Mouse (Mus musculus) macrophage (primary cell): ENCODE results near the gene Daam1. TPM values are rescaled to one million over a fixed set of nuclear protein-coding genes. Genes with fewer than 3 reads are reported as not detected.

Source experiments
- H3K27ac ChIP-seq: fragments of 350-480 bp; formaldehyde crosslinking; 2 replicates; pipeline ENCODE4 v1.9.0; 2021
- H3K36me3 ChIP-seq: fragments of 350-480 bp; formaldehyde crosslinking; 2 replicates; pipeline ENCODE4 v1.9.0; 2021; ENCODE audit errors: inconsistent target
- H3K4me3 ChIP-seq: fragments of 350-480 bp; formaldehyde crosslinking; 2 replicates; pipeline ENCODE4 v1.9.0; 2021; ENCODE audit errors: inconsistent target
- H3K79me2 ChIP-seq: fragments of 350-480 bp; formaldehyde crosslinking; 2 replicates; pipeline ENCODE4 v1.9.0; 2021; ENCODE audit errors: inconsistent target
- WGBS: methylation state at CpG from one replicate; pipeline ENCODE4 v1.1.7; 2026; ENCODE audit warnings: inconsistent platforms; ENCODE audit not compliant: missing documents; 5-methylcytosine and 5-hydroxymethylcytosine counted together
- polyA plus RNA-seq: library from polyadenylated mRNA; stranded (reverse); fragments of 250-400 nt; gene quantifications from 3 replicates; pipeline ENCODE4 v1.2.4, GENCODE M21; 2018; ENCODE audit warnings: inconsistent platforms

Gene Daam1
- polyA plus RNA-seq, 1 experiment from 2014 or later = 9.8 TPM

- H3K27ac ChIP-seq = no peak overlapping the region
- no peaks in the 10 kb centered on the region for H3K79me2 ChIP-seq
- H3K36me3 ChIP-seq = no peaks in the 10 kb centered on the region
- H3K4me3 ChIP-seq = no peak overlapping the region
- WGBS = 82% methylated on average over 6 of the region's 6 CpGs
Observed at GRCm38 (mm10) chr12:71928092-71928491, 97.2 kb downstream of the Daam1 start.

GRCm38 (mm10) chr12:71929876-71930275 is 99.0 kb downstream of the Daam1 start:
- no peaks in the 10 kb centered on the region for H3K36me3 ChIP-seq
- H3K79me2 ChIP-seq = no peaks in the 10 kb centered on the region
- H3K27ac ChIP-seq = no peak overlapping the region
- WGBS = 89% methylated on average over 2 of the region's 2 CpGs
- no peak overlapping the region for H3K4me3 ChIP-seq

GRCm38 (mm10) chr12:71932433-71933386 is 101.8 kb downstream of the Daam1 start:
- Histone ChIP-seq H3K4me3 (no peak overlapping the region), H3K79me2 (no peaks in the 10 kb centered on the region), H3K36me3 (no peaks in the 10 kb centered on the region), H3K27ac (no peak overlapping the region)
- 43% methylated on average over 9 of the region's 9 CpGs for WGBS

- WGBS = 95% methylated on average over 6 of the region's 6 CpGs
- no peak overlapping the region for H3K27ac ChIP-seq
Observed at GRCm38 (mm10) chr12:71933989-71934645, 103.2 kb downstream of the Daam1 start.

GRCm38 (mm10) chr12:71936636-71937035 is 105.8 kb downstream of the Daam1 start:
- Histone ChIP-seq H3K79me2 (no peaks in the 10 kb centered on the region), H3K4me3 (no peak overlapping the region), H3K27ac (no peak overlapping the region), H3K36me3 (no peaks in the 10 kb centered on the region)
- 13% methylated on average over 1 of the region's 1 CpGs for WGBS

More at GRCm38 (mm10) chr12:71933989-71934645, 103.2 kb downstream of the Daam1 start:
- Histone ChIP-seq H3K36me3 (no peaks in the 10 kb centered on the region), H3K79me2 (no peaks in the 10 kb centered on the region), H3K4me3 (no peak overlapping the region)

- WGBS = 98% methylated on average over 5 of the region's 5 CpGs
- H3K4me3 ChIP-seq = no peak overlapping the region
Observed at GRCm38 (mm10) chr12:71938513-71938912, 107.6 kb downstream of the Daam1 start.

GRCm38 (mm10) chr12:71941290-71941689 is 110.4 kb downstream of the Daam1 start:
- Histone ChIP-seq H3K4me3 (no peak overlapping the region), H3K36me3 (peaks cover 10% of the 10 kb centered on the region; the same call in 1 of the 2 replicates), H3K27ac (no peak overlapping the region), H3K79me2 (no peaks in the 10 kb centered on the region)
- 91% methylated on average over 4 of the region's 5 CpGs for WGBS

More at GRCm38 (mm10) chr12:71938513-71938912, 107.6 kb downstream of the Daam1 start:
- no peak overlapping the region for H3K27ac ChIP-seq
- no peaks in the 10 kb centered on the region for H3K36me3 ChIP-seq
- H3K79me2 ChIP-seq = no peaks in the 10 kb centered on the region

- WGBS = 94% methylated on average over 9 of the region's 9 CpGs
- Histone ChIP-seq H3K4me3 (no peak overlapping the region), H3K36me3 (peaks cover 24% of the 10 kb centered on the region; the same call in 1 of the 2 replicates), H3K27ac (no peak overlapping the region), H3K79me2 (no peaks in the 10 kb centered on the region)
Observed at GRCm38 (mm10) chr12:71943112-71943511, 112.2 kb downstream of the Daam1 start.

GRCm38 (mm10) chr12:71943646-71944045 is 112.8 kb downstream of the Daam1 start:
- H3K79me2 ChIP-seq = no peaks in the 10 kb centered on the region
- no peak overlapping the region for H3K27ac ChIP-seq
- peaks cover 24% of the 10 kb centered on the region; the same call in 1 of the 2 replicates for H3K36me3 ChIP-seq
- H3K4me3 ChIP-seq = no peak overlapping the region
- 46% methylated on average over 4 of the region's 4 CpGs for WGBS

GRCm38 (mm10) chr12:71945844-71946243 is 115.0 kb downstream of the Daam1 start:
- Histone ChIP-seq H3K27ac (no peak overlapping the region), H3K36me3 (peaks cover 25% of the 10 kb centered on the region; the same call in 1 of the 2 replicates), H3K79me2 (no peaks in the 10 kb centered on the region), H3K4me3 (no peak overlapping the region)
- 83% methylated on average over 7 of the region's 7 CpGs for WGBS

- Histone ChIP-seq H3K79me2 (no peaks in the 10 kb centered on the region), H3K27ac (no peak overlapping the region), H3K36me3 (peaks cover 31% of the 10 kb centered on the region; the same call in 1 of the 2 replicates), H3K4me3 (no peak overlapping the region)
- WGBS = 87% methylated on average over 8 of the region's 8 CpGs
Observed at GRCm38 (mm10) chr12:71946448-71946847, 115.6 kb downstream of the Daam1 start.

- H3K36me3 ChIP-seq = peaks cover 42% of the 10 kb centered on the region; the same call in 1 of the 2 replicates
Observed at GRCm38 (mm10) chr12:71948972-71949371, 118.1 kb downstream of the Daam1 start.

GRCm38 (mm10) chr12:71949606-71950005 is 118.7 kb downstream of the Daam1 start:
- H3K27ac ChIP-seq = no peak overlapping the region
- H3K36me3 ChIP-seq = peaks cover 37% of the 10 kb centered on the region; the same call in 1 of the 2 replicates
- no peaks in the 10 kb centered on the region for H3K79me2 ChIP-seq
- 93% methylated on average over 6 of the region's 6 CpGs for WGBS
- H3K4me3 ChIP-seq = no peak overlapping the region

More at GRCm38 (mm10) chr12:71948972-71949371, 118.1 kb downstream of the Daam1 start:
- H3K27ac ChIP-seq = no peak overlapping the region
- 82% methylated on average over 6 of the region's 6 CpGs for WGBS
- H3K4me3 ChIP-seq = no peak overlapping the region
- no peaks in the 10 kb centered on the region for H3K79me2 ChIP-seq

- 58% methylated on average over 12 of the region's 13 CpGs for WGBS
- Histone ChIP-seq H3K27ac (no peak overlapping the region), H3K79me2 (no peaks in the 10 kb centered on the region), H3K4me3 (no peak overlapping the region), H3K36me3 (peaks cover 36% of the 10 kb centered on the region; the same call in 1 of the 2 replicates)
Observed at GRCm38 (mm10) chr12:71950095-71950877, 119.4 kb downstream of the Daam1 start.
